10 mouse cellular contexts compared by ENCODE assay signal in genomic region chr5:63874880-63875279, GRCm38 (mm10).
DNase-seq lines count a peak whose midpoint lies in the region; ATAC-seq and TF ChIP-seq lines count a peak whose summit lies in the region.
"Had no signal": no experiment of that assay in that cellular context is flagged by ENCODE, and none has a peak within 500 bp of the region (broad histone marks: within the 10 kb centered on the region; RNA-seq: fewer than 3 reads in every experiment).

No protein-coding gene starts in this region.

- no peak for TF ChIP-seq POLR2A in kidney, adult 2 months (IDR thresholded peaks at IDR 0.05; ENCODE audit: low read depth, low read length)
- TF ChIP-seq POLR2A in lung, adult 2 months (IDR thresholded peaks at IDR 0.05; ENCODE audit: borderline replicate concordance, extremely low read depth, low read depth, low read length): no peak

- no peaks in the 10 kb centered on the region for H3K27me3 ChIP-seq in Patski
- H3K27me3 ChIP-seq in kidney, adult 2 months (replicated peaks; ENCODE audit: control insufficient read depth, insufficient read depth, low read length): no peaks in the 10 kb centered on the region

- POLR2A ChIA-PET in Patski (lab: Charles Lee): no interaction called here

- CTCF ChIA-PET in Patski (lab: Charles Lee): interaction anchor here (1.6 to 3.2 kb wide), 2 partner anchors 12 to 195 kb away, joined by 4 to 21 read pairs; no protein-coding TSS in a partner anchor

- H3K36me3 ChIP-seq in kidney, adult 2 months (ENCODE audit: control insufficient read depth, insufficient read depth, low read length): no peaks in the 10 kb centered on the region

- in situ Hi-C loops in Patski (cut with MboI; ENCODE audit: low pct_unique_long_range_greater_than_20kb): loop anchor here (25.0 kb wide), 1 partner anchor 938 kb away; no protein-coding TSS in a partner anchor

- ATAC-seq in Patski: peak; percentile 22
- ATAC-seq in CD4-positive, CD25-positive, alpha-beta regulatory T cell, adult 4 months: no peak
- ATAC-seq: inflammation-experienced regulatory T-cells, adult 6 months had no signal

- 39% methylated on average over 16 of the region's 16 CpGs for WGBS in kidney, adult 2 months
- 50% methylated on average over 16 of the region's 16 CpGs for WGBS in lung, adult 2 months

- H3K4me3 ChIP-seq in kidney, adult 2 months (ENCODE audit: insufficient read depth, low read depth, low read length): no peak overlapping the region
- H3K4me3 ChIP-seq in lung, adult 2 months (replicated peaks; ENCODE audit: extremely low read depth, low read depth, low read length): no peak overlapping the region
- H3K4me3 ChIP-seq: myocyte had no signal

- peaks cover 12% of the 10 kb centered on the region for H3K4me1 ChIP-seq in kidney, adult 2 months (ENCODE audit: control insufficient read depth, insufficient read depth, low read length)
- peaks cover 3% of the 10 kb centered on the region; the same call in 1 of the 2 replicates for H3K4me1 ChIP-seq in lung, adult 2 months (ENCODE audit: control insufficient read depth, insufficient read depth, low read length)

- peak; percentile 18 to 26 for DNase-seq in B cell, adult 2 months
- no peak for DNase-seq in Patski (ENCODE audit: low read depth, low spot score)
- DNase-seq in kidney, adult 2 months: peak; percentile 71
- no peak for DNase-seq in lung, adult 2 months
- DNase-seq in right cerebral cortex, postnatal 14 days: no peak
- no peak for DNase-seq in cerebellum, adult 18-20 months
- no peak for DNase-seq in right cerebral cortex, adult 2 months (ENCODE audit: low spot score in 2 of 2)

- no peak for TF ChIP-seq CTCF in Patski (IDR thresholded peaks at IDR 0.05)
- peak; percentile 45; the same call in 1 of the 2 replicates for TF ChIP-seq CTCF in kidney, adult 2 months (conservative IDR thresholded peaks at IDR 0.05; ENCODE audit: insufficient read depth, insufficient read length, low read depth, low read length)
- TF ChIP-seq CTCF in lung, adult 2 months (IDR thresholded peaks at IDR 0.05; ENCODE audit: insufficient read depth, low read length): peak; percentile 43; the same call in 1 of the 2 replicates

- peak overlapping the region; percentile 49; the same call in 1 of the 2 replicates for H3K27ac ChIP-seq in kidney, adult 2 months (ENCODE audit: insufficient read depth, low read depth, low read length)

Comparison
In these comparisons a context has a peak if more than half of its experiments do, and no peak if none do; other contexts are left out.
1. DNase-seq: peak in B cell, adult 2 months (2 of 2) and kidney, adult 2 months (single experiment); none in Patski (single experiment), lung, adult 2 months (single experiment), right cerebral cortex, postnatal 14 days (single experiment), cerebellum, adult 18-20 months (0 of 2) and right cerebral cortex, adult 2 months (0 of 2).